Mouse (Mus musculus) limb, embryonic 11.5 days (tissue): Measurements from ENCODE around the gene Adgrf3. TPM values are rescaled to one million over a fixed set of nuclear protein-coding genes. Genes with fewer than 3 reads are reported as not detected.

Experiments
- ATAC-seq: fragments of 200-750 bp; cut with Nextera tagmentation; 2 replicates; pipeline ENCODE4 v1.8.0; 2017; ENCODE audit warnings: low read depth; ENCODE audit not compliant: insufficient number of reproducible peaks, low FRiP score, low TSS enrichment
- DNase-seq: peaks from one replicate; pipeline ENCODE4 v3.0.0-alpha.2; 2015; ENCODE audit warnings: low spot score
- H3K27ac ChIP-seq: fragments of 300-500 bp; sonication (generic); replicated peaks from 2 replicates; pipeline ENCODE4 v1.5.1; 2014; ENCODE audit warnings: low read depth, mild to moderate bottlenecking, low read length
- H3K27me3 ChIP-seq: fragments of 300-500 bp; sonication (generic); 2 replicates; pipeline ENCODE4 v1.6.1; 2014; ENCODE audit warnings: mild to moderate bottlenecking, low read length, mixed read lengths; ENCODE audit not compliant: control insufficient read depth, insufficient read depth
- H3K36me3 ChIP-seq: fragments of 300-500 bp; sonication (generic); 2 replicates; pipeline ENCODE4 v1.6.1; 2014; ENCODE audit warnings: mild to moderate bottlenecking, low read length, moderate library complexity, mixed read lengths; ENCODE audit not compliant: control insufficient read depth, insufficient read depth
- H3K4me1 ChIP-seq: fragments of 300-500 bp; sonication (generic); 2 replicates; pipeline ENCODE4 v1.6.1; 2014; ENCODE audit warnings: low read length, mixed read lengths; ENCODE audit not compliant: control insufficient read depth, insufficient read depth
- H3K4me2 ChIP-seq: fragments of 300-500 bp; sonication (generic); 2 replicates; pipeline ENCODE4 v1.6.1; 2014; ENCODE audit warnings: low read depth, mild to moderate bottlenecking, moderate library complexity; ENCODE audit not compliant: severe bottlenecking
- H3K4me3 ChIP-seq: fragments of 300-500 bp; sonication (generic); 2 replicates; pipeline ENCODE4 v1.5.1; 2014; ENCODE audit warnings: low read depth, low read length
- H3K9ac ChIP-seq: fragments of 300-500 bp; sonication (generic); 2 replicates; pipeline ENCODE4 v1.6.1; 2014; ENCODE audit warnings: mild to moderate bottlenecking, low read length
- H3K9me3 ChIP-seq: fragments of 300-500 bp; sonication (generic); 2 replicates; pipeline ENCODE4 v1.6.1; 2016; ENCODE audit warnings: low read length; ENCODE audit not compliant: control insufficient read depth
- WGBS: fragments of 180-500 bp; shearing (Covaris S2); extraction: QIAGEN DNeasy Blood & Tissue Kit; methylation state at CpG from one replicate; pipeline ENCODE4 v1.1.7; 2014; 5-methylcytosine and 5-hydroxymethylcytosine counted together
- polyA plus RNA-seq: library from polyadenylated mRNA; unstranded; fragments of >200 nt; fragmentation: Nextera tagmentation; extraction: Ambion mirVana; gene quantifications from 2 replicates; pipeline ENCODE4 v1.2.1, GENCODE M21; 2014

Gene Adgrf3
- not detected in 2 replicates for polyA plus RNA-seq

GRCm38 (mm10) chr5:30205493-30205892 lies at the start of gene Adgrf3:
Gene Adgrf3, minus strand, starts transcription at chr5:30205722.
- Histone ChIP-seq H3K4me2 (no peak within 1 kb of the TSS), H3K27ac (no peak within 1 kb of the TSS), H3K4me1 (no peaks in the 10 kb centered on the region), H3K9me3 (no peaks in the 10 kb centered on the region), H3K27me3 (no peaks in the 10 kb centered on the region), H3K4me3 (no peak within 1 kb of the TSS), H3K9ac (no peak within 1 kb of the TSS), H3K36me3 (no peaks in the 10 kb centered on the region)
- no peak for ATAC-seq
- no peak for DNase-seq
- 20% methylated on average over 5 of the region's 5 CpGs for WGBS

GRCm38 (mm10) chr5:30247666-30248065 lies 42.1 kb upstream of the Adgrf3 start:
- no peaks in the 10 kb centered on the region for H3K27me3 ChIP-seq
- H3K4me1 ChIP-seq, result no peaks in the 10 kb centered on the region
- H3K9ac ChIP-seq, result no peak overlapping the region
- 98% methylated on average over 1 of the region's 1 CpGs for WGBS
- H3K27ac ChIP-seq, result no peak overlapping the region
- H3K4me2 ChIP-seq, result no peak overlapping the region
- H3K36me3 ChIP-seq, result 0 out of 2 replicates have a peak, but pooled peaks cover 2% of the 10 kb centered on the region
- H3K9me3 ChIP-seq, result no peaks in the 10 kb centered on the region
- H3K4me3 ChIP-seq, result no peak overlapping the region
- ATAC-seq (no peak), DNase-seq (no peak)

- WGBS, result 95% methylated on average over 9 of the region's 9 CpGs
- ATAC-seq (no peak), DNase-seq (no peak)
- Histone ChIP-seq H3K9me3 (no peaks in the 10 kb centered on the region), H3K9ac (no peak overlapping the region), H3K36me3 (0 out of 2 replicates have a peak, but pooled peaks cover 2% of the 10 kb centered on the region), H3K27ac (no peak overlapping the region), H3K27me3 (no peaks in the 10 kb centered on the region), H3K4me2 (no peak overlapping the region), H3K4me1 (no peaks in the 10 kb centered on the region), H3K4me3 (no peak overlapping the region)
Measured at GRCm38 (mm10) chr5:30245861-30246416, 40.4 kb upstream of the Adgrf3 start.

GRCm38 (mm10) chr5:30243741-30244140 lies 38.2 kb upstream of the Adgrf3 start:
- Histone ChIP-seq H3K27me3 (no peaks in the 10 kb centered on the region), H3K4me3 (no peak overlapping the region), H3K27ac (no peak overlapping the region), H3K4me2 (no peak overlapping the region), H3K9ac (no peak overlapping the region), H3K36me3 (0 out of 2 replicates have a peak, but pooled peaks cover 2% of the 10 kb centered on the region), H3K4me1 (no peaks in the 10 kb centered on the region), H3K9me3 (no peaks in the 10 kb centered on the region)
- ATAC-seq, result no peak
- 69% methylated on average over 9 of the region's 9 CpGs for WGBS
- DNase-seq, result no peak

GRCm38 (mm10) chr5:30242410-30242809 lies 36.9 kb upstream of the Adgrf3 start:
- no peak overlapping the region for H3K4me2 ChIP-seq
- ATAC-seq (no peak), DNase-seq (no peak)
- no peak overlapping the region for H3K4me3 ChIP-seq
- no peaks in the 10 kb centered on the region for H3K27me3 ChIP-seq
- H3K36me3 ChIP-seq, result no peaks in the 10 kb centered on the region
- no peak overlapping the region for H3K27ac ChIP-seq
- H3K9me3 ChIP-seq, result no peaks in the 10 kb centered on the region
- H3K9ac ChIP-seq, result no peak overlapping the region
- WGBS, result 74% methylated on average over 1 of the region's 1 CpGs
- H3K4me1 ChIP-seq, result no peaks in the 10 kb centered on the region

- no peaks in the 10 kb centered on the region for H3K36me3 ChIP-seq
- H3K9me3 ChIP-seq, result no peaks in the 10 kb centered on the region
- DNase-seq (no peak), ATAC-seq (no peak)
- 84% methylated on average over 7 of the region's 7 CpGs for WGBS
- no peaks in the 10 kb centered on the region for H3K4me1 ChIP-seq
- no peak overlapping the region for H3K9ac ChIP-seq
- H3K27me3 ChIP-seq, result no peaks in the 10 kb centered on the region
- H3K4me2 ChIP-seq, result no peak overlapping the region
- H3K4me3 ChIP-seq, result no peak overlapping the region
- H3K27ac ChIP-seq, result no peak overlapping the region
Measured at GRCm38 (mm10) chr5:30240552-30240951, 35.0 kb upstream of the Adgrf3 start.

- no peaks in the 10 kb centered on the region for H3K9me3 ChIP-seq
- H3K27ac ChIP-seq, result no peak overlapping the region
- no peak for DNase-seq
- no peak overlapping the region for H3K4me3 ChIP-seq
- ATAC-seq, result no peak
- H3K9ac ChIP-seq, result no peak overlapping the region
- no peaks in the 10 kb centered on the region for H3K36me3 ChIP-seq
- peaks cover 7% of the 10 kb centered on the region for H3K4me1 ChIP-seq
- no peak overlapping the region for H3K4me2 ChIP-seq
- H3K27me3 ChIP-seq, result no peaks in the 10 kb centered on the region
- WGBS, result 95% methylated on average over 5 of the region's 5 CpGs
Measured at GRCm38 (mm10) chr5:30238533-30238932, 33.0 kb upstream of the Adgrf3 start.

- DNase-seq (no peak), ATAC-seq (no peak)
- no peaks in the 10 kb centered on the region for H3K9me3 ChIP-seq
- no peak overlapping the region for H3K9ac ChIP-seq
- peaks cover 9% of the 10 kb centered on the region for H3K4me1 ChIP-seq
- H3K36me3 ChIP-seq, result no peaks in the 10 kb centered on the region
- H3K4me2 ChIP-seq, result no peak overlapping the region
- WGBS, result 79% methylated on average over 2 of the region's 2 CpGs
- no peak overlapping the region for H3K4me3 ChIP-seq
- no peak overlapping the region for H3K27ac ChIP-seq
- H3K27me3 ChIP-seq, result no peaks in the 10 kb centered on the region
Measured at GRCm38 (mm10) chr5:30235641-30236126, 30.2 kb upstream of the Adgrf3 start.

- WGBS, result 79% methylated on average over 8 of the region's 8 CpGs
Measured at GRCm38 (mm10) chr5:30233979-30234378, 28.5 kb upstream of the Adgrf3 start.

More at GRCm38 (mm10) chr5:30233979-30234378, 28.5 kb upstream of the Adgrf3 start:
- peak overlapping the region; percentile 89; the same call in 1 of the 2 replicates for H3K4me2 ChIP-seq
- H3K9me3 ChIP-seq, result no peaks in the 10 kb centered on the region
- no peaks in the 10 kb centered on the region for H3K27me3 ChIP-seq
- ATAC-seq (no peak), DNase-seq (no peak)
- peaks cover 9% of the 10 kb centered on the region for H3K4me1 ChIP-seq
- H3K36me3 ChIP-seq, result peaks cover 2% of the 10 kb centered on the region; the same call in 1 of the 2 replicates
- H3K27ac ChIP-seq, result no peak overlapping the region
- no peak overlapping the region for H3K4me3 ChIP-seq
- no peak overlapping the region for H3K9ac ChIP-seq
